Mouse (Mus musculus) spleen, embryonic (tissue): ENCODE data around the gene Rnls.

Experiments used
- CTCF ChIA-PET: fragments of 350-600 bp; sonication (Branson Sonifier 250); formaldehyde crosslinking; loops from one replicate; lab custom pipeline; 2022; lab: Charles Lee

Gene Rnls

GRCm38 (mm10) chr19:33202422-33202821 lies 189.7 kb downstream of the Rnls start:
- CTCF ChIA-PET: no interaction called here

- CTCF ChIA-PET: no interaction called here
Observed at GRCm38 (mm10) chr19:33201181-33201580, 190.9 kb downstream of the Rnls start.

- CTCF ChIA-PET: no interaction called here
Observed at GRCm38 (mm10) chr19:33192064-33192463, 200.0 kb downstream of the Rnls start.

GRCm38 (mm10) chr19:33188766-33189165 lies 203.3 kb downstream of the Rnls start:
- CTCF ChIA-PET: no interaction called here

- CTCF ChIA-PET: interaction anchor here (0.6 kb wide), 1 partner anchor 959 kb away, joined by 3 read pairs; no protein-coding TSS in a partner anchor
Observed at GRCm38 (mm10) chr19:33179595-33179994, 212.5 kb downstream of the Rnls start.

- CTCF ChIA-PET: no interaction called here
Observed at GRCm38 (mm10) chr19:33178866-33179265, 213.2 kb downstream of the Rnls start.

- CTCF ChIA-PET: no interaction called here
Observed at GRCm38 (mm10) chr19:33178367-33178766, 213.7 kb downstream of the Rnls start.

GRCm38 (mm10) chr19:33173991-33174390 lies 218.1 kb downstream of the Rnls start:
- CTCF ChIA-PET: no interaction called here

GRCm38 (mm10) chr19:33169881-33170280 lies 222.2 kb downstream of the Rnls start:
- CTCF ChIA-PET: no interaction called here

- CTCF ChIA-PET: no interaction called here
Observed at GRCm38 (mm10) chr19:33167528-33168264, 224.4 kb downstream of the Rnls start.

- CTCF ChIA-PET: no interaction called here
Observed at GRCm38 (mm10) chr19:33164801-33165200, 227.3 kb downstream of the Rnls start.

GRCm38 (mm10) chr19:33161903-33162302 lies 230.2 kb downstream of the Rnls start:
- CTCF ChIA-PET: no interaction called here

GRCm38 (mm10) chr19:33159897-33160296 lies 232.2 kb downstream of the Rnls start:
- CTCF ChIA-PET: no interaction called here

- CTCF ChIA-PET: no interaction called here
Observed at GRCm38 (mm10) chr19:33159192-33159591, 232.9 kb downstream of the Rnls start.

- CTCF ChIA-PET: no interaction called here
Observed at GRCm38 (mm10) chr19:33158234-33158633, 233.9 kb downstream of the Rnls start.

- CTCF ChIA-PET: no interaction called here
Observed at GRCm38 (mm10) chr19:33148411-33148810, 243.7 kb downstream of the Rnls start.

- CTCF ChIA-PET: no interaction called here
Observed at GRCm38 (mm10) chr19:33143198-33143597, 248.9 kb downstream of the Rnls start.

- CTCF ChIA-PET: no interaction called here
Observed at GRCm38 (mm10) chr19:33137316-33137715, 254.8 kb downstream of the Rnls start.

- CTCF ChIA-PET: interaction anchor here (0.7 kb wide), 1 partner anchor 93 kb away, joined by 13 read pairs; no protein-coding TSS in a partner anchor
Observed at GRCm38 (mm10) chr19:33122611-33123226, 269.4 kb downstream of the Rnls start.

GRCm38 (mm10) chr19:33119947-33120346 lies 272.1 kb downstream of the Rnls start:
- CTCF ChIA-PET: interaction anchor here (0.6 to 1.5 kb wide), 4 partner anchors 17 to 182 kb away, joined by 3 to 5 read pairs (median 4); no protein-coding TSS in a partner anchor

GRCm38 (mm10) chr19:33118898-33119297 lies 273.2 kb downstream of the Rnls start:
- CTCF ChIA-PET: interaction anchor here (1.1 to 1.5 kb wide), 3 partner anchors 15 to 165 kb away, joined by 3 to 5 read pairs (median 3); no protein-coding TSS in a partner anchor

- CTCF ChIA-PET: interaction anchor here (0.6 to 0.9 kb wide), 2 partner anchors 116 to 140 kb away, joined by 3 to 11 read pairs; no protein-coding TSS in a partner anchor
Observed at GRCm38 (mm10) chr19:33114631-33115295, 277.3 kb downstream of the Rnls start.
